Mouse (Mus musculus) C2C12 (cell line): Measurements from ENCODE around the gene Srprb.

Experiments used
- CTCF ChIP-seq: IDR thresholded peaks from one replicate; pipeline ENCODE4 v1.5.1; 2011; ENCODE audit not compliant: control insufficient read depth, insufficient read depth, insufficient read length
- MYOD1 ChIP-seq: IDR thresholded peaks from one replicate; pipeline ENCODE4 v1.6.1; 2011; ENCODE audit warnings: low read depth; ENCODE audit not compliant: control insufficient read depth, insufficient read length
- MYOG ChIP-seq: IDR thresholded peaks from one replicate; pipeline ENCODE4 v1.6.1; 2011; ENCODE audit not compliant: control insufficient read depth, insufficient read length; ENCODE audit errors: extremely low read depth

GRCm38 (mm10) chr9:103239471-103239870, 37.5 kb upstream of the Srprb start:
- TF ChIP-seq CTCF (no peak), MYOD1 (no peak), MYOG (no peak)
